Mouse (Mus musculus) CD4-positive, CD25-positive, alpha-beta regulatory T cell, adult 2 months (primary cell): ENCODE measurements at regions not wholly inside any gene's neighbourhood (a gene's known extent, or its start where the extent isn't known, plus 50 kb on each side); places are given as distances from the start of the nearest gene placed in this dataset.

Experiments
- DNase-seq: peaks from one replicate; pipeline ENCODE4 v3.0.0-alpha.2; 2012; ENCODE audit warnings: low read depth, low spot score

- DNase-seq = no peak
Observed at GRCm38 (mm10) chr8:103270035-103270434, 484.6 kb upstream of the Cdh11 start.

- DNase-seq = no peak
Observed at GRCm38 (mm10) chr8:103270815-103271553, 485.5 kb upstream of the Cdh11 start.

- DNase-seq = no peak
Observed at GRCm38 (mm10) chr8:103272305-103273079, 487.1 kb upstream of the Cdh11 start.

GRCm38 (mm10) chr8:103273476-103273875 is 488.0 kb upstream of the Cdh11 start:
- DNase-seq = no peak

GRCm38 (mm10) chr8:103281801-103282200 is 496.4 kb upstream of the Cdh11 start:
- DNase-seq = no peak

- no peak for DNase-seq
Observed at GRCm38 (mm10) chr8:103288561-103288974, 503.1 kb upstream of the Cdh11 start.

- DNase-seq = no peak
Observed at GRCm38 (mm10) chr8:103292896-103293295, 507.5 kb upstream of the Cdh11 start.

- DNase-seq = no peak
Observed at GRCm38 (mm10) chr8:103306476-103307183, 521.2 kb upstream of the Cdh11 start.

GRCm38 (mm10) chr8:103313576-103313975 is 528.1 kb upstream of the Cdh11 start:
- DNase-seq = no peak

- DNase-seq = no peak
Observed at GRCm38 (mm10) chr8:103314279-103315022, 529.0 kb upstream of the Cdh11 start.

- DNase-seq = no peak
Observed at GRCm38 (mm10) chr8:103315742-103316141, 530.3 kb upstream of the Cdh11 start.

GRCm38 (mm10) chr8:103316691-103317091 is 531.2 kb upstream of the Cdh11 start:
- DNase-seq = no peak

GRCm38 (mm10) chr8:103317149-103317725 is 531.8 kb upstream of the Cdh11 start:
- DNase-seq = no peak

- DNase-seq = no peak
Observed at GRCm38 (mm10) chr8:103324016-103324665, 538.7 kb upstream of the Cdh11 start.

GRCm38 (mm10) chr8:103331415-103331814 is 546.0 kb upstream of the Cdh11 start:
- no peak for DNase-seq

GRCm38 (mm10) chr8:103337314-103337713 is 551.9 kb upstream of the Cdh11 start:
- DNase-seq = no peak

- DNase-seq = no peak
Observed at GRCm38 (mm10) chr8:103339042-103339441, 553.6 kb upstream of the Cdh11 start.

- no peak for DNase-seq
Observed at GRCm38 (mm10) chr8:103339951-103340350, 554.5 kb upstream of the Cdh11 start.

- no peak for DNase-seq
Observed at GRCm38 (mm10) chr8:103343891-103344290, 558.4 kb upstream of the Cdh11 start.

GRCm38 (mm10) chr8:103344871-103345270 is 559.4 kb upstream of the Cdh11 start:
- DNase-seq = no peak
